Mouse (Mus musculus): ENCODE measurements around the gene Gsc2.

Gsc2 gene

GRCm38 (mm10) chr16:17927351-17928082, 12.7 kb upstream of the Gsc2 start:
- peak in 1 of 2 experiments; percentile 52 for DNase-seq (ENCODE audit: low spot score in 2 of 2)

GRCm38 (mm10) chr16:17922163-17922538, 7.3 kb upstream of the Gsc2 start:
- no peak for DNase-seq (ENCODE audit: low spot score in 2 of 2)

GRCm38 (mm10) chr16:17921325-17922162, 6.7 kb upstream of the Gsc2 start:
- DNase-seq (ENCODE audit: low spot score in 2 of 2): peak; percentile 90 to 91

DNA sequence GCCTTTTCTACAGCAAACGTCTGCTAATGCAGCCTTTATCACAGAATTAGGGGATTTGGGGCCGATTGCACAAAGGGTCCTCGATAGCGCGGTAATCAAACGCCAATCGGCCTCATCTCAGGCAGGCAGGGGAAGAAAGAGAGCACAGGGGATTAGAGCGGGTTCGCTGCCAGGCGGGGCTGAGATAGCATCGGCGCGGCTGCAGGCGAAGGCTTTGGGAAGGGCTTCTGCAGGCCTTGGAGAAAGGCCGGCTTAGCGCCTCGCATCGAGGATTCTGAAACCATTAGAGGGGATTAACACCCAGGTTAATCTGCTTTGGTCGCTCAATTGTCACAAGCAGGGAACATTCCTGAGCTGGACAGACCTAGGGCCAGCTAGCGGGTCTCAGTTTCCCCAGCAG, 5.7 kb upstream of the Gsc2 start:
- no peak for DNase-seq (ENCODE audit: low spot score in 2 of 2)

DNA sequence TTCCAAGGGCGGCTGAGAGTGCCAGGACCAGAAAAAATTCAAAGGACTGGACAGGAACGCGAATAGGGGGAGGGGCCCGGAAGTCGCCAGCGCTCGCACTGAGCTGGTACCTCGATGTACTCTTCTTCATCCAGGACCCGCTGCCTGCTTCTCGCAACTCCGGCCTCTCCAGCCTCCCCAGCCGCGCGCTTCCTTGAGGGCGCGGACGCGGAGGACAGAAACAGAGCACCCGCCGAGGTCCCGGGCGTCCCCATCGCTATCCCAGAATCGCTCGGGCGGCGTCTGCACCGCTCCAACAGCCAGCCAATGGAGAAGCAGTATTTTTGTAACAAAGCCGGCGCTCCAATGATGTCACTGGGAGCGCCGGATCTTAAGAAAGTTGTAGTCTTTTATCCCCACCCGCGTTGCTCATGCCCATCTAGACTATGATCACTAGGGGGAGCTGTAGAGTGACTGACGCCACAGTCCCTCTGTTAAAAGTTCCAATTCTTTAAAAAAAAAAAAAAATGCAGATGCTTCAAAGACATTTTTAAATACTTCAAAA, 3.7 kb downstream of the Gsc2 start, which contains the start of gene Ess2:
Gene Ess2 (minus strand): TSS at position 297 of the 544 bp plus-strand sequence.
- peak; percentile 77 to 89 for DNase-seq (ENCODE audit: low spot score in 2 of 2)

DNA sequence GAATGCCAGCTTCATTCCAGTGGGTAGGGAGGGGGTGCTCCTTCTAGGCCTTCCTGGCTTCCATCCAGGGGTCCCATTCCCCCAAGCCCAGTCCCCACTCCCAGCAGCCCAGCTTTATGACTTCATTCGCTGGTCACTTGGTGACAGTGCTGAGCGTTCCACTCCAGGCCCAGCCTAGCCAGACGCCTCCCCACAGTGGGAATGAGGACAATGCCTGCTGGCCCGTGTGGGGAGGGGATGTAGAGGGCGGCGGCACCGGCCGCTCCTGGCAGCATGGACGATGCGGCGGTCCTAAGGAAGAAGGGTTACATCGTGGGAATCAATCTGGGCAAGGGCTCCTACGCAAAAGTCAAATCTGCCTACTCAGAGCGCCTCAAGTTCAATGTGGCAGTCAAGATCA, 16.4 kb downstream of the Gsc2 start, which contains the start of the genes Dgcr2 and Tssk2:
Gene Dgcr2 (minus strand): TSS at position 101 of the 400 bp plus-strand sequence.
Gene Tssk2 (plus strand): TSS at position 176 of the 400 bp plus-strand sequence.
- DNase-seq (ENCODE audit: low spot score in 2 of 2): no peak

DNA sequence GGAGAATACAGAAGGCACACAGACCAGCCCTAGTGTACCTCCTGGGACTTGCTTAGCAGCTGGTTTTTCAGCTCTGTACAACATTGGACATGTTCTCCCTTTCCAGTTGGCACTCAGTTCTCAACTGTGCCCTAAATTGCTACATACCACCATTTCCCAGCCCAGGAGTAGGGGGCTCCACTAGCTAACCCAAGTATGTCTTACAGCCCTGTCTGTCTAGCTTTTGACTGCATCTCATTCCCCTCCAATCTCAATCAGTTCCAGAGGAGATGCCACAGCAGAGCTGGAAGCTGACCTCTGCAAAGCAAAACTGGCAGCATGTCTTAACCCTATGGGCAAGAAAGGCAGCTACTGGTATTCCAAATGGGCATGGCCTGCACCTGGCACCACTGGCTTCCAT, 18.8 kb downstream of the Gsc2 start:
- no peak for DNase-seq (ENCODE audit: low spot score in 2 of 2)

- no peak for DNase-seq (ENCODE audit: low spot score in 2 of 2)
Observed at GRCm38 (mm10) chr16:17893923-17894322, 20.9 kb downstream of the Gsc2 start, which contains the start of gene Tssk1. Tssk1 (plus strand) TSS chr16:17894223.

- no peak for DNase-seq (ENCODE audit: low spot score in 2 of 2)
Observed at GRCm38 (mm10) chr16:17892606-17893005, 22.3 kb downstream of the Gsc2 start.

GRCm38 (mm10) chr16:17891567-17891959, 23.3 kb downstream of the Gsc2 start, which contains the start of gene Gm20518:
Gm20518 (minus strand) TSS chr16:17891671.
- peak; percentile 96 to 99 for DNase-seq (ENCODE audit: low spot score in 2 of 2)

DNA sequence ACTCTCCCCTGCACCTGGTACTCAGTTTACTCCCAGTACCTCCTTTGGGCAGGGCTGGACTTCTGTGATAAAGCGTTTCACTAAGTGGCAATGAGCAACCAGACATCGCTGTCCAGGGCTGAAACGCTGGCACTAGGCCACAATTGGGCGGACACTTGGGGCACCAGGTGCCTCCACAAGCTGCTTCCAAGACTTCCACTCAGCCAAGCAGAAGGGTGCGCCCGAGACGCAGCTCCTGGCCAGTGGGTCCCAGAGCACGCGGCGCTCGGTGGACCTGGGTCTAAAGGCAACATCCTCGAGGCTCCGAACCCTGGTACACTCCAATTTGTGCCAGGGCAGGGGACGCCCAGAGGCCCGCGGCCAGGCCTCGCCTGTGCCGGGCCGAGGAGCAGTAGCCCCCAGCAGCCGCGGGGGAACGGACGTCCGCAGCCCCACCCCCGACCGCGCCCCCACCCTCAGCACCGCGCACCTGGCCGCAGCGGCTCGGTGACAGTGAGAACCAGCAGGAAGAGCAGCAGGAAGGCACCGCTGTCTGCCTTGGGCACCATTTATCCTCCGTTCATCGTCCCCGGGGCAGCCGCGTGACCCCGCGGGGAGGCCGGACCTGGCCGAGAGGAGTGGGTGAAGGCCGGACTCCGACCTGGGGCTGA, 23.8 kb downstream of the Gsc2 start:
- DNase-seq (ENCODE audit: low spot score in 2 of 2): peak; percentile 59 to 69

DNA sequence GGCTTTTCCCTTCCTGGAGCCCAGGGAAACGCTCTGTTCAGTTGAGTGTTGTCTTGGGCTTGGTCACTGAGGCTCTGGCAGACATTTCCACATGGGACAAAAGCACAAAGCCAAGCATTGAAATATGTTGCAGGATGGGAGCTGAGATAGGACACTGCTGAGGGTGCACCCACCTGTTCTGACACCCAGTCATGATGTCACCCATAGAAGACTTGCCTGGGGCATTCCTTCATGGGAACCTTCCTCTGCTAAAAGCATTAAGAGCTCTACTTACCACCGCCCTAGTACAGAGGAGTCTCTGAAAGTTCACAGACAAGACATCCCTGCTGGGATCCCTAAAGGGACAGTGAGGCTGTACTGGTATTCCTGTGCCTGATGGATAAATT, 24.5 kb downstream of the Gsc2 start:
- DNase-seq (ENCODE audit: low spot score in 2 of 2): no peak

- no peak for DNase-seq (ENCODE audit: low spot score in 2 of 2)
Observed at GRCm38 (mm10) chr16:17889689-17890341, 25.0 kb downstream of the Gsc2 start.

DNA sequence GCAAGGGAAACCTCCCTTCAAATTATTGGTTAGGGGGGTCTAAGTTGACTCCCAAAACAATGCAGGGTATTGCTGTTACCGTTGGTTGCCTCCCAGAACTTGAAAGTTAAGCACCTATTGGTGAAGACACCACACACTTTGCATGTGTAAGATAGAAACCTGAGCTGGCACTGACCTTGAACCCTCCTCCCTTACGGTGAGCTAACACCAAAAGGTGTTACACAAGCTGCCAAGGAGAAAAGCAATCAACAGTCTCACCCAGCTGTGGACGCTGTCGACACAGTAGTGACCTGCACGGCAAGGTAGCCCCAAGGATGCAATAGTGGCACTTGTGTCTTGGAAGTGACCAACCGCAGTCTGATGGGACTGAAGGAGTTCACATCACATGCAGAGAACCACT, 30.7 kb downstream of the Gsc2 start:
- DNase-seq (ENCODE audit: low spot score in 2 of 2): no peak

GRCm38 (mm10) chr16:17882196-17882595, 32.7 kb downstream of the Gsc2 start:
- no peak for DNase-seq (ENCODE audit: low spot score in 2 of 2)

DNA sequence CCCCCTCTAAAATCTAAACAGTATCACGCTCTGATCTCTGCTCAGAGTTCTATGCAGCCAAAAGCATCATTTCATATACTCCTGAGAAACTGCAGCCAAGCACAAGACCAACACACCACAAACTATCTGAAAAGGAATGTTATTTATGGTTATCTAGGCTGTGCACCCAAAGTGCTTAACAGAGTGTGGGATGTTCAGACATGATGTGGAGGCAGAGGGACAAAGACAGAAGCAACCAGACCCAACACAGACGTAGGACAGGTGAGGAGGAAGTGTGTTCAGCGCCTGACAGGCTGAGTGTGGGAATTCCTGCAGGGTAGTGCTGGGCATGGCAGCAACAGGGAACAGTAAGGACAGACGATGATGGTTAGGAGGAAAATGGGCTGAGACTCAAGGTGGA, 35.3 kb downstream of the Gsc2 start:
- DNase-seq (ENCODE audit: low spot score in 2 of 2): no peak

DNA sequence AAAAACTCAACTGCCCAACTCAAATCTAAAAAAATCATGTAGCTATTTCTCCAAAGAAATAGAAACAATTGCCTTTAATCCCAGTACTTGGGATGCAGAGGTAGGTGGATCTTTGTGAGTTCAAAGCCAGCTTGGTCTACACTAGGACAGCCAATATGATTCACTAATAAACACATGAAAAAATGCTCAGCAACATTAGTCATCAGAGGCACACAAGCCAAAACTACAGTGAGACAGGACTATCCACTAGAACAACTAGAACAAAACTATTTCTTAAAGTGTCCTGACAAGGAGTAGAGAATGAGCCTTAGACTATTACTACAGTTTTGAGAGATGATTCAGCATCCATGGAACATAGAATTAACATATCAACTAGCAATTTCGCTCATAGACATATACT, 38.8 kb downstream of the Gsc2 start:
- no peak for DNase-seq (ENCODE audit: low spot score in 2 of 2)

- no peak for DNase-seq (ENCODE audit: low spot score in 2 of 2)
Observed at GRCm38 (mm10) chr16:17875174-17875573, 39.7 kb downstream of the Gsc2 start.

DNA sequence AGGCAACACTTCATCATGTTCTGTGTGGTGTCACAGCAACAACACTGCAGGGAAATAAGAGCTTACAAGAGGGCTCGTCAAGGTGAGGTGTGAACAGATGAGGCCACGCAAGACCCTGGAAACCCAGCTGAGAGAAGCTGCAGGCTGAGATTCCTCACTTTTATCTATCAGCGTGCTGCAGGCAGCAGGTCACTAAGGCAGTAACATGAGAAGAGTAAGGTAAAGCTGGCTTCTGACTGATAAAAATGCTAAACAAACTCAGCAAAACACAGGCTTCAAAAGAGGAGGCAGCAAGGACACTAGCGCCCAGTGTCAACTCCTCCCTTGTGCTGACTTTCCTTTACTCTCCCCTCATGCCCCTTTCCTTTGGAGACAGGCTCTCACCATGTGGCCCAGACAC, 41.9 kb downstream of the Gsc2 start:
- DNase-seq (ENCODE audit: low spot score in 2 of 2): no peak

- DNase-seq (ENCODE audit: low spot score in 2 of 2): no peak
Observed at GRCm38 (mm10) chr16:17871248-17871647, 43.6 kb downstream of the Gsc2 start.

GRCm38 (mm10) chr16:17865770-17866169, 49.1 kb downstream of the Gsc2 start:
- peak; percentile 43 to 63 for DNase-seq (ENCODE audit: low spot score in 2 of 2)

Measured in urinary bladder, adult 18-20 months (tissue).